Mouse (Mus musculus): Measurements from ENCODE around the gene Rpl36a.

Rpl36a gene

GRCm38 (mm10) chrX:134585103-134586002, at the start of gene Rpl36a:
Gene Rpl36a, plus strand, starts transcription at chrX:134585654.
- DNase-seq (ENCODE audit: low read depth, low spot score) = peak; percentile 96

DNA sequence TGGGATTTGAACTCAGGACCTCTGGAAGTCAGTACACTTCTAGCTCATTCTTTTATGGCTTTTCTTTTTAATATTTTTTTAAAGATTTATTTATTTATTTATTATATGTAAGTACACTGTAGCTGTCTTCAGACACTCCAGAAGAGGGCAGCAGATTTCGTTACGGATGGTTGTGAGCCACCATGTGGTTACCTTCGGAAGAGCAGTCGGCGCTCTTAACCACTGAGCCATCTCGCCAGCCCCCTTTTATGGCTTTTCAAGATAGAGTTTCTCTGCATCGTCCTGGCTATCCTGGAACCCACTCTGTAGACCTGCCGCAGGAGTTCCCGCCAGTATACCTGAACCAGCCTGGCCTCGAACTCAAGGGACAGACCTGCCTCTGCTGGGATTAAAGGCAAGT, 45.7 kb upstream of the Rpl36a start:
- DNase-seq (ENCODE audit: low read depth, low spot score) = peak; percentile 63

GRCm38 (mm10) chrX:134540414-134541135, 44.9 kb upstream of the Rpl36a start:
- DNase-seq (ENCODE audit: low read depth, low spot score) = no peak

- peak; percentile 75 for DNase-seq (ENCODE audit: low read depth, low spot score)
Measured at GRCm38 (mm10) chrX:134541145-134541954, 44.1 kb upstream of the Rpl36a start, which contains the start of gene Timm8a1. Gene Timm8a1, minus strand, starts transcription at chrX:134541865.

- no peak for DNase-seq (ENCODE audit: low read depth, low spot score)
Measured at GRCm38 (mm10) chrX:134541955-134542308, 43.5 kb upstream of the Rpl36a start.

GRCm38 (mm10) chrX:134547330-134547729, 38.1 kb upstream of the Rpl36a start:
- DNase-seq (ENCODE audit: low read depth, low spot score) = no peak

GRCm38 (mm10) chrX:134550903-134551302, 34.6 kb upstream of the Rpl36a start:
- peak; percentile 55 for DNase-seq (ENCODE audit: low read depth, low spot score)

DNA sequence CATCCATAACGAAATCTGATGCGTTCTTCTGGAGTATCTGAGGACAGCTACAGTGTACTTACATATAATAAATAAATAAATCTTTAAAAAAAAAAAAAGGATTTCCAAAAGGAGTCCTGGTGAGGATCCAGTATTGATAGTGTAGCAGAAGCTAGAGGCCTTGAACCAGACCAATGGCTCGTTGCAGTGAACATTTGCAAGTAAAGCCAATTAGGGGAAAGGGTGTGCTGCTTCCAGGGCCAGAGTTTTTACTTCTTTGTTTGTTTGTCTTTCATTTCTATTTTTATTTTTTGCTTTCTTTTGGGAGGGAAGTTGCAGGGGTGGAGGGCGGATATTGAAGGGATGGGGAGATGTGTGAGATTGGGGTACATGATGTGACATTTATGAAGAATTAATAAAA, 32.1 kb upstream of the Rpl36a start:
- DNase-seq (ENCODE audit: low read depth, low spot score) = no peak

GRCm38 (mm10) chrX:134554425-134554824, 31.0 kb upstream of the Rpl36a start:
- no peak for DNase-seq (ENCODE audit: low read depth, low spot score)

GRCm38 (mm10) chrX:134564326-134564725, 21.1 kb upstream of the Rpl36a start:
- DNase-seq (ENCODE audit: low read depth, low spot score) = no peak

GRCm38 (mm10) chrX:134566536-134567222, 18.8 kb upstream of the Rpl36a start:
- DNase-seq (ENCODE audit: low read depth, low spot score) = no peak

GRCm38 (mm10) chrX:134577896-134578295, 7.6 kb upstream of the Rpl36a start:
- DNase-seq (ENCODE audit: low read depth, low spot score) = no peak

- DNase-seq (ENCODE audit: low read depth, low spot score) = no peak
Measured at GRCm38 (mm10) chrX:134580528-134581305, 4.7 kb upstream of the Rpl36a start.

DNA sequence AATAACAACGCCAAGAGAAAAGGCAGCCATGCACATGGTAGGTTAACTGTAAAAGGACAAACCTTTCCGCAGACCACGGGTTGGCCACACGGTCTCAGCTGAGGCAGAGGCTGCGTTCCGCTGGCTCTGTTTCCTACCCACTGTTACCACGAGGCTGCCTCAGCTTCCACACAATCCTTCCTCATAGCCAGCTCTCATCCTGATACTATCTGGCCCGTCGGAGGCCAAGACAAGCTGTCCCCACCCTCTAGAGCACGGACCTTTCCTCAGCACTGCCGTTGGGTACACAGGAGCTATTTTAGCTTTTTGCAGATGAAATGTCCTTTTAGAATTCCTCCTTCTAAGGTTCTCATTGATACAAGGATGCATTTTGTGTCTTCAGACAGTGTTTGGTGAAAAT, 3.2 kb upstream of the Rpl36a start:
- no peak for DNase-seq (ENCODE audit: low read depth, low spot score)

GRCm38 (mm10) chrX:134582888-134583669, 2.4 kb upstream of the Rpl36a start, which contains the start of gene Btk:
Gene Btk, minus strand, starts transcription at chrX:134583570.
- no peak for DNase-seq (ENCODE audit: low read depth, low spot score)

- no peak for DNase-seq (ENCODE audit: low read depth, low spot score)
Measured at GRCm38 (mm10) chrX:134586447-134586846, 993 bp downstream of the Rpl36a start.

DNA sequence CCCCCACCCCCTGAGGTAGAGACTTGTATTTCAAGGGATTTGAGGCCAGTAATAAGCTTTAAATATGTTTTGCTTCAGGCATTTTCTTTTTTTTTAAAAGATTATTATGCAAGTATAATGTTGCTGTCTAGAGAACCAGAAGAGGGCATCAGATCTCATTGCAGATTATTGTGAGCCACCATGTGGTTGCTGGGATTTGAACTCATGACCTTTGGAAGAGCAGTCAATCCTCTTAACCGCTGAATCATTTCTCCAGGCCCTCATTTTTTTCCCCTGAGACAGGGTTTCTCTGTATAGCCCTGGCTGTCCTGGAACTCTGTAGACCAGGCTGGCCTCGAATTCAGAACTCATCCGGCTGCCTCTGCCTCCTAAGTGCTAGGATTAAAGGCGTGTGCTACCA, 2.8 kb downstream of the Rpl36a start:
- DNase-seq (ENCODE audit: low read depth, low spot score) = no peak

GRCm38 (mm10) chrX:134588997-134589396, 3.5 kb downstream of the Rpl36a start:
- DNase-seq (ENCODE audit: low read depth, low spot score) = peak; percentile 24

DNA sequence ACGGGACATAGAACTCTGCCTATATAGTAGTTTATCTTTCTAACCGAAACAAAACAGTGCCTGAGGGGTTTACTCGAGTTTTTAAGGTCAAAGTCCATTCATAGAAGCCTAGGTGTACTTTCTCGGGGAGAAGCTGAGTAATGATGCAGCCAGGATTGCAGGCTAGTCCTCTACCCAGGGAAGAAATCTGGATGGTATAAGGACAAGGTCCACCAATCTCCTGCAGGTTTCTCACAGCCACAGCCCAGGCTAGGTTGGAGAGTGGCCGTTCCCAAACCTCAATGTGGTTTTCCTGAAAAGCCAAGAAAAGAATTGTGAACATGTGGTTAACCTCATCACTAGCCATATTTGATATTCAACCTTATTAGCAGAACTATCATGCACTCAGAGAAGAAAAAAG, 4.4 kb downstream of the Rpl36a start:
- peak; percentile 23 for DNase-seq (ENCODE audit: low read depth, low spot score)

All from ZHBTc4 (cell line).